Mouse (Mus musculus) ES-E14 (cell line): ENCODE data around the gene Fam120c. TPM values are rescaled to one million over a fixed set of nuclear protein-coding genes. Genes with fewer than 3 reads are reported as not detected.
"Not testable (repeated sequence)": the region's sequence is repeated elsewhere in the genome, so short reads cannot be mapped to it uniquely, and the experiment has no call there.

Experiments used
- DNase-seq: peaks from one replicate; pipeline ENCODE4 v3.0.0-alpha.2; 2013; ENCODE audit warnings: low read depth, low spot score
- H3K27ac ChIP-seq: 2 replicates; pipeline ENCODE4 v1.5.1; 2012; ENCODE audit warnings: low read depth, mild to moderate bottlenecking, low read length, moderate library complexity, mixed read lengths; ENCODE audit not compliant: poor library complexity, insufficient read depth, severe bottlenecking
- H3K36me3 ChIP-seq: 2 replicates; pipeline ENCODE4 v1.6.1; 2012; ENCODE audit warnings: mild to moderate bottlenecking, low read length, moderate library complexity, mixed read lengths; ENCODE audit not compliant: control insufficient read depth, poor library complexity, insufficient read depth, severe bottlenecking
- H3K4me1 ChIP-seq, 2 experiments: fragments of 150-350 bp in 1 of 2; sonication (generic) in 1 of 2; 2 replicates each; pipeline ENCODE4 v1.6.1; 2012; ENCODE audit warnings: low read length in 2 of 2, mild to moderate bottlenecking in 1 of 2, mixed read lengths in 1 of 2; ENCODE audit not compliant: control insufficient read depth in 2 of 2, insufficient read depth in 2 of 2, poor library complexity in 1 of 2
- H3K4me3 ChIP-seq, 2 experiments: fragments of 150-350 bp in 1 of 2; sonication (generic) in 1 of 2; 2 replicates each; pipeline ENCODE4 v1.5.1; 2012; ENCODE audit warnings: low read length in 2 of 2, low read depth in 1 of 2, mild to moderate bottlenecking in 1 of 2, mixed read lengths in 1 of 2; ENCODE audit not compliant: insufficient read depth in 1 of 2, poor library complexity in 1 of 2, severe bottlenecking in 1 of 2
- H3K9ac ChIP-seq: 2 replicates; pipeline ENCODE4 v1.6.1; 2012; ENCODE audit warnings: low read depth, mild to moderate bottlenecking, low read length, mixed read lengths; ENCODE audit not compliant: poor library complexity, insufficient read depth, severe bottlenecking
- H3K9me3 ChIP-seq: fragments of 150-350 bp; sonication (generic); 2 replicates; pipeline ENCODE4 v1.6.1; 2012; ENCODE audit warnings: low read depth, mild to moderate bottlenecking, low read length; ENCODE audit not compliant: control insufficient read depth, insufficient read depth
- CHD2 ChIP-seq: IDR thresholded peaks from 2 replicates; pipeline ENCODE4 v1.6.1; 2014; ENCODE audit warnings: mild to moderate bottlenecking, low read depth, low read length, inconsistent platforms
- HCFC1 ChIP-seq: IDR thresholded peaks from 2 replicates; pipeline ENCODE4 v1.6.1; 2012; ENCODE audit warnings: low read length, inconsistent platforms, borderline replicate concordance; ENCODE audit not compliant: insufficient read depth
- MAFK ChIP-seq: IDR thresholded peaks from 2 replicates; pipeline ENCODE4 v1.6.1; 2014; ENCODE audit warnings: mild to moderate bottlenecking, low read depth, low read length, inconsistent platforms; ENCODE audit not compliant: insufficient read depth
- ZC3H11A ChIP-seq: IDR thresholded peaks from 2 replicates; pipeline ENCODE4 v1.6.1; 2012; ENCODE audit warnings: low read depth, mild to moderate bottlenecking, inconsistent platforms, low read length, borderline replicate concordance
- ZNF384 ChIP-seq: IDR thresholded peaks from 2 replicates; pipeline ENCODE4 v1.6.1; 2012; ENCODE audit warnings: low read depth, low read length, inconsistent platforms
- in situ Hi-C, 2 experiments: fragments of 600-800 bp; cut with MboI; formaldehyde crosslinking; loops; one replicate each; pipeline ENCODE4 v1.15.1; 2025; ENCODE audit warnings: low sequenced_read_pairs in 2 of 2, inconsistent platforms in 1 of 2; ENCODE audit not compliant: unreplicated experiment in 2 of 2
- total RNA-seq: library from RNA; depleted of rRNA; stranded (reverse); fragments of 300-350 nt; gene quantifications from 2 replicates; pipeline ENCODE4 v1.2.3, GENCODE M21; 2012

The Fam120c gene
- total RNA-seq, 1 experiment = 2.0 TPM

GRCm38 (mm10) chrX:151418801-151419200, 74.8 kb downstream of the Fam120c start:
- no peaks in the 10 kb centered on the region for H3K36me3 ChIP-seq
- no peak for DNase-seq
- no peak overlapping the region for H3K27ac ChIP-seq
- TF ChIP-seq MAFK = no peak
- TF ChIP-seq ZC3H11A = no peak
- no peak for TF ChIP-seq ZNF384
- TF ChIP-seq CHD2 = no peak
- TF ChIP-seq HCFC1 = no peak
- no peak overlapping the region for H3K9ac ChIP-seq
- no peaks in the 10 kb centered on the region for H3K4me1 ChIP-seq
- in situ Hi-C loops = no loop called here
- no peak overlapping the region for H3K4me3 ChIP-seq
- H3K9me3 ChIP-seq = no peaks in the 10 kb centered on the region

DNA sequence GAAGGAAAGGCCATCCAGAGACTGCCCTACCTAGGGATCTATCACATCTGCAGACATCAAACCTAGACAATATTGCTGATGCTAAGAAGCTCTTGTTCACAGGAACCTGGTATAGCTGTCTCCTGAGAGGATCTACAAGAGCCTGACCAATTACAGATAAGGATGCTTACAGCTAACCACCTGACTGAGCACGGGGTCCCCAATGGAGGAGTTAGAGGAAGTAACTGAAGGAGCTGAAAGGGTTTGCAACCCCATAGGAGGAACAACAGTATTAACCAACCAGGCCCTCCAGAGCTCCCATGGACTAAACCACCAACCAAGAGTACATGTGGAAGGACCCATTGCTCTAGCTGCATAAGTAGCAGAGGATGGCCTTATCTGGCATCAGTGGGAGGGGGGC, 76.8 kb downstream of the Fam120c start:
- H3K27ac ChIP-seq = no peak overlapping the region
- no peaks in the 10 kb centered on the region for H3K4me1 ChIP-seq
- H3K4me3 ChIP-seq = no peak overlapping the region
- in situ Hi-C loops = no loop called here
- TF ChIP-seq MAFK (no peak), ZC3H11A (no peak), ZNF384 (no peak), CHD2 (no peak), HCFC1 (no peak)
- no peaks in the 10 kb centered on the region for H3K9me3 ChIP-seq
- no peaks in the 10 kb centered on the region for H3K36me3 ChIP-seq
- DNase-seq = no peak
- H3K9ac ChIP-seq = no peak overlapping the region

DNA sequence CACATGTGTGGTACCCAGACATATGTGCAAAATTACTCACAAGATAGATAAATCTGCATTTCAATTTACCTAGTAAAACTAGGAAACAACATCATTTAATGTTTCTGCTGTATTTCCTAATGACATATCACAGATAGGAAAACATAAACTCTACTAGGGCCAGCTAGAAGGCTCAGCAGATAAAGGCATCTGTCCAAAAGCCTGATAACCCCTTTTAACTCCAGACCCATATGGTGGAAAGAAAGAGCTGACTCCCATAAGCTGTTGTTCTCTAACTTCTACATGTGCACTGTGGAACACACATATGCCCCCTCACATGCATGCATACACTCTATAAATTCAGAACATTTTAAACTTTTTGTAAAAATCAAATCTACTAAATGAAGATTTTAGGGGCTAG, 99.7 kb downstream of the Fam120c start:
- DNase-seq = no peak
- H3K27ac ChIP-seq = no peak overlapping the region
- in situ Hi-C loops = no loop called here

GRCm38 (mm10) chrX:151444189-151444588, 100.2 kb downstream of the Fam120c start:
- TF ChIP-seq ZNF384 (no peak), MAFK (no peak), HCFC1 (no peak), CHD2 (no peak), ZC3H11A (no peak)
- DNase-seq = no peak
- no peak overlapping the region for H3K4me3 ChIP-seq
- H3K36me3 ChIP-seq = no peaks in the 10 kb centered on the region
- no peak overlapping the region for H3K9ac ChIP-seq
- H3K27ac ChIP-seq = no peak overlapping the region
- no peaks in the 10 kb centered on the region for H3K4me1 ChIP-seq
- in situ Hi-C loops = no loop called here
- H3K9me3 ChIP-seq = no peaks in the 10 kb centered on the region

More for the DNA sequence above, 99.7 kb downstream of the Fam120c start:
- Histone ChIP-seq H3K9ac (no peak overlapping the region), H3K36me3 (no peaks in the 10 kb centered on the region), H3K4me3 (no peak overlapping the region), H3K4me1 (no peaks in the 10 kb centered on the region), H3K9me3 (no peaks in the 10 kb centered on the region)
- TF ChIP-seq HCFC1 = no peak
- TF ChIP-seq ZC3H11A = no peak
- no peak for TF ChIP-seq CHD2
- TF ChIP-seq MAFK = no peak
- no peak for TF ChIP-seq ZNF384

GRCm38 (mm10) chrX:151488128-151488527, 144.2 kb downstream of the Fam120c start:
- TF ChIP-seq HCFC1 (no peak), ZC3H11A (peak; percentile 4; the same call in 1 of the 2 replicates)
- Histone ChIP-seq H3K9ac (no peak overlapping the region), H3K9me3 (no peaks in the 10 kb centered on the region), H3K36me3 (no peaks in the 10 kb centered on the region), H3K4me1 (no peaks in the 10 kb centered on the region), H3K4me3 (no peak overlapping the region), H3K27ac (no peak overlapping the region)
- in situ Hi-C loops = no loop called here
- no peak for DNase-seq

DNA sequence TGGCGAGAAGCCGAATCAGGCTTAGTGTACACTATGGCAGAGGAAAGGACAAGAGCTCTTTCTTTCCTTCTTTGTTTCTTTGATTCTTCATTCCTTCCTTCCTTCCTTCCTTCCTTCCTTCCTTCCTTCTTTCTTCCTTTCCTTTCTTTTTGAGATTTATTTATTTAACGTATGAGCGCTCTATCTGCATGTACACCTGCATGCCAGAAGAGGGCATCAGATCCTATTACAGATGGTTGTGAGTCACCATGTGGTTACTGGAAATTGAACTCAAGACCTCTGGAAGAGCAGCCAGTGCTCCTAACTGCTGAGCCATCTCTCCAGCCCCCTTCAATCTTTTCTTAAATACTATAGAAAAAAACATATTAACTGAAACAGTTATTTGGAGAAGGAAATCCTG, 149.3 kb downstream of the Fam120c start:
- H3K9ac ChIP-seq, H3K4me1 ChIP-seq, H3K27ac ChIP-seq, H3K36me3 ChIP-seq, H3K4me3 ChIP-seq, H3K9me3 ChIP-seq, in situ Hi-C loops, DNase-seq: not testable (repeated sequence)
